Mouse (Mus musculus): Measurements from ENCODE around the gene Cacnb1. TPM values are rescaled to one million over a fixed set of nuclear protein-coding genes. Genes with fewer than 3 reads are reported as not detected.

Gene Cacnb1
- polyA plus RNA-seq, 1 experiment from 2014 or later = 6.1 TPM

DNA sequence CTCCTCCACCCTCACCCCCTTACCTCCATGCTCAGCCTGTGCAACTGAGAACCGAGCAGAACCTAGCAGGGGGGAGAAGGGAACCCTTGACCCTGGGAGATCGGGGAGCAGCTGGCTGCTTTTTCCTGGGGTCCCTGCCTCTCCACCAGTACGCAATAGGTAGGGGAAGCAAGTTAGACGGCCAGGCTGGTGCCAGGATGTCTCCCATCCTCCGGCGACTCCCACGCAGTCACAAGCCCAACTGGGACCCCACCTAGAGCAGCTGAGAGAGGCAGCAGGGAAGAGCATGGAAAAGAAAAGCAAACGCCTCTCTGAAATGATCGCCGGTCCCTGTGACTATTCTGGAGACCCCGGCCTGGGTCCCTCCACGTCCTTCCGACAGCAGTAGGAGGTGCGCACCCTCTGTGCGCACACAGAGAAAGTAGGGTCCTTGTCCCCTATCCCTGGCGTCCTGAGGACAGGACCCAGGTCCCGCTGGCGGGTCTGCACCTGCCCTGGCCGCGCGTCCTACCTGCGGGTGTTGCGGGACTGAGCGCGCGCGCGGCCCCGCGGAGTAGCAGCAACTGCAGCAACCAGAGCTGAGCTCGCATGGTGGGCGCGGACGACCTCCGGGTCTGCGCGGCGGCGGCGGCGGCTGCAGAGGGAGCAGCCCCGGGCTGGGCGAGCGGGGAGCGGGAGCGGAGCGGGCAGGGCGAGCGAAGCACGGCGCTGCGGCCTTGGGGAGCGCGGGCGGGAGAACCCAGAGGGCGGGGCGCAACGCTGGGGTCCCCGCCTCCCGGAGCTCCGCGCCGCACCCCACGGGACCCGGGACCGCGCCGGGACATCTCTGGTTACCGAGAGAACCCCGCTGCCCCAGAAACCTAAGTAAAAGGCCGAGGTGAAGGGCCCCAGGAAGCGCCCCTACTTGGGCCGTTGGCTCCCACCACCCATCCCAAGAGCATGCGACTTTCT lies 36.8 kb downstream of the Cacnb1 start, which contains the start of gene Plxdc1:
TSS of gene Plxdc1 (minus strand) at position 718 of the 951 bp plus-strand sequence.
- H3K4me2 ChIP-seq = peak within 1 kb of the TSS; percentile 95
- H3K9ac ChIP-seq = peak within 1 kb of the TSS; percentile 70
- peak within 1 kb of the TSS; percentile 90 for H3K4me3 ChIP-seq
- no peak within 1 kb of the TSS for H3K27ac ChIP-seq (ENCODE audit: poor library complexity, severe bottlenecking)
- no peaks in the 10 kb centered on the region for H3K36me3 ChIP-seq
- peaks cover 30% of the 10 kb centered on the region for H3K4me1 ChIP-seq (replicated peaks)
- ATAC-seq (ENCODE audit: insufficient number of reproducible peaks, low FRiP score) = no peak
- no peaks in the 10 kb centered on the region for H3K9me3 ChIP-seq (replicated peaks)
- 3% methylated on average over 72 of the region's 74 CpGs for WGBS
- peaks cover 54% of the 10 kb centered on the region for H3K27me3 ChIP-seq (replicated peaks)

DNA sequence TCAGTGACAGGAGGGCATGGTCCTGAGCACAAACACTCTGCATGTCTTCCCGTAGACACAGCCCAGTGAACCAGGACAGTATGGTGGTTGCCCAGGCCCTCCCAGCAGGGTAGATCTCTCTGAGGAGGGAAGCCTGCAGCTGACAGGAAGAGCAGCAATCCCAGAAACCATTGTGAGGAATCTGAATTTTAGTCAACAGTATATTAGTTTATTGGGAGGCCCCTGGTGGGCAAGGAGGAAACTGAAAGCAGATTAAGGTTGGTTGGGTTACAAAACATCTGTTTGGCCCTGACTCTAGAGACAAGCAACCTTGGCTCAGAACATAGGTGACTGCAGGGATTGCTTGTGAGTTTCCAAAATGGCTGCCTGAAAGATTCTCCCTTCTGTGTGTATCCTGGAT lies 38.9 kb downstream of the Cacnb1 start:
- 68% methylated on average over 1 of the region's 1 CpGs for WGBS
- H3K27me3 ChIP-seq (replicated peaks) = peaks cover 58% of the 10 kb centered on the region
- H3K4me3 ChIP-seq = no peak overlapping the region

DNA sequence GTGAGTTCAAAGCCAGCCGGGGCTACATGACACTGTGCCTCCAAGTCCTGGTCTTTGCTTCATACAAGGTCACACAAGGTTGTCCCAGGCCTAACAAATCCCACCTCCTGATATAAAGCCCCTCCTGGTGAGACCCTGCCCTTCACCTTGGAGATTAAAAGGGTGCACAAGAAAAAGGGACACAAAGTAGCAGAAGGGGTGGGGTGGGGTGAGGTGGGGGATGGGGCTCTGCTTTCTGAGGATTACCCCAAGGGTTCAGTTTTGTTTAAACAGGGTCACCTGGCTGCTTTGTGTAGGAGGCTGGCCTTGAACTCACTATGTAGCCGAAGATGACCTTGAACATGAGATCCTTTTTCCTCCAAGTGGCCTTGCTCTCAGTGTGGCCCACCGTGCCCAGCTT lies 39.3 kb downstream of the Cacnb1 start:
- no peak for ATAC-seq (ENCODE audit: insufficient number of reproducible peaks, low FRiP score)
- Histone ChIP-seq H3K36me3 (no peaks in the 10 kb centered on the region), H3K27ac (ENCODE audit: poor library complexity, severe bottlenecking) (no peak overlapping the region), H3K9me3 (replicated peaks) (no peaks in the 10 kb centered on the region), H3K4me2 (no peak overlapping the region), H3K27me3 (replicated peaks) (peaks cover 61% of the 10 kb centered on the region), H3K4me3 (no peak overlapping the region), H3K4me1 (replicated peaks) (peaks cover 15% of the 10 kb centered on the region), H3K9ac (no peak overlapping the region)
- WGBS = 95% methylated on average over 3 of the region's 3 CpGs

More for the DNA sequence above, 38.9 kb downstream of the Cacnb1 start:
- Histone ChIP-seq H3K4me1 (replicated peaks) (peaks cover 15% of the 10 kb centered on the region), H3K4me2 (no peak overlapping the region), H3K27ac (ENCODE audit: poor library complexity, severe bottlenecking) (no peak overlapping the region), H3K9ac (no peak overlapping the region), H3K36me3 (no peaks in the 10 kb centered on the region), H3K9me3 (replicated peaks) (no peaks in the 10 kb centered on the region)
- ATAC-seq (ENCODE audit: insufficient number of reproducible peaks, low FRiP score) = no peak

DNA sequence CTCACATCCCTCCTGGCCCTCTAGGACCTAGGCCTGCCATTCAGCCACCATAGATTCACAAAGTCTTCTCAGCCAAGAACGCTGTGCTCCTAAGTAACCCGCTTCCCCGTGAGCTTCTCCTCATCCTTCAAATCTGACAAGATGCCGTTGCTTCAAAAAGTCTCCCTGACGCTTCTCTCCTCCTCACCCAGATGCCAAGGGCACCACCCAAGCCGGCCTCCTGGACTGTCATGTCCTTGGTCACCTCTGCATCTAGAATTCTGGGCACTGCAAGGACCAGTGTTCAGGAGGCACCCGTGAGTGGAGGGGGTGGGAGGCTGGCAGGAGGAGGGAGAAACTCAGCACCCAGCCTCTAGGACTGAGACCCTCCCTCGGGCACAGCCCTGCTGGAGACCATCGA lies 40.1 kb downstream of the Cacnb1 start:
- peaks cover 64% of the 10 kb centered on the region for H3K27me3 ChIP-seq (replicated peaks)
- H3K36me3 ChIP-seq = no peaks in the 10 kb centered on the region
- no peak for ATAC-seq (ENCODE audit: insufficient number of reproducible peaks, low FRiP score)
- no peak overlapping the region for H3K4me3 ChIP-seq
- H3K4me1 ChIP-seq (replicated peaks) = peaks cover 15% of the 10 kb centered on the region
- H3K9ac ChIP-seq = no peak overlapping the region
- H3K9me3 ChIP-seq (replicated peaks) = no peaks in the 10 kb centered on the region
- no peak overlapping the region for H3K27ac ChIP-seq (ENCODE audit: poor library complexity, severe bottlenecking)
- H3K4me2 ChIP-seq = no peak overlapping the region
- WGBS = 89% methylated on average over 9 of the region's 9 CpGs

DNA sequence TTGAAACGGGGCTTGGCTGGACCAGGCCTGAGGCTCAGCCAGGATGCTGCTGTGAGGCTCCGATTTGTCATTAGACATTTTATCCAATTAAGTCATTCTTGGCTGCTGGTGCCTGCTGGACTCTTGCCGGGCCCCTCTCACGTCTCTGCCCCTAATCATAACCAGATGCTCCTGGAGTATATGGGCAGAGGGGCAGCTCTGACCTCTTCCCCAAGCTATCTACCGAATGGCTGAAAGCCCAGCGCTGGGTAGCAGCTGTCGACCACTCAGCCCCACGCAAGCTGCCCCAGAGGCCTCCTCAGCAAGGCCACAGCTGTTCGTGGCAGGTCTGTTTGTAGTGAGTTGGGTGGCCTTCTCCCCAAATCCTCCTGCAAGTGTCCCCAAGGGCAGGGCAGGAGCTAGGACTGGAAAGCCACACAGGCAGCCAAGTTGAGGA lies 42.3 kb downstream of the Cacnb1 start:
- Histone ChIP-seq H3K27ac (ENCODE audit: poor library complexity, severe bottlenecking) (no peak overlapping the region), H3K27me3 (replicated peaks) (peaks cover 51% of the 10 kb centered on the region), H3K9me3 (replicated peaks) (no peaks in the 10 kb centered on the region), H3K4me2 (no peak overlapping the region), H3K9ac (no peak overlapping the region), H3K4me3 (no peak overlapping the region), H3K36me3 (no peaks in the 10 kb centered on the region), H3K4me1 (replicated peaks) (no peaks in the 10 kb centered on the region)
- WGBS = 58% methylated on average over 9 of the region's 9 CpGs
- no peak for ATAC-seq (ENCODE audit: insufficient number of reproducible peaks, low FRiP score)

DNA sequence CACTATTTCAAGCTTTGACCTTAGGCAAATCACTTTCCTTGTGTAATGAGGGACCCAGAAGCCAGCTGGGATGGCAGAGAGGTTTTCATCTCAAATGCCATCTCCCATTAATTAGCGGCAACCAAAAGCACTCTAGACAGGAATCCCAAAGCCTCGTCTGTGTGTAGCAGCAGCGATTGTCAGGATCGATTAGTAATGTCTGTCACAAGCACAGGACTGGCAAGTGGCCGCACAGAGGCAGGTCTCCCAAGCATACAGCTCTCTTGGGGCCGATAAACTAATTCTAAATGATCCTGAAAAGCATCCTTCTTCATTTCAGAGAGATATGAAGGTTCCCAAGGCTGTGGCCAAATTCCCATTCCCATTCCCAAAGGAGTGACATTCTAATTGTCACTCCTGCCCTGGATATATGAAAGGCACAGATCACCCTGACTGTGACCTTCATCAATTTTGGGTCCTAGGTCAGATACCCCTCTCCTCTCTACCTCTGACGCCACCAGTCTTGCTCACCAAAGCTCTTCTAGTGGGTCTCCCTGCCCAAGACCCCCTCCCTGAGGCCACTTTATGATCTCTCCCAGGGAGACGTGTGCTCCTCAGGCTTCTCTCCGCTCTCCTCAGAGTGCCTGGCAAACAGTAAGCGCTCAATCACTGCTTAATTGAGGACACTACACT lies 42.9 kb downstream of the Cacnb1 start:
- no peak overlapping the region for H3K27ac ChIP-seq (ENCODE audit: poor library complexity, severe bottlenecking)
- no peaks in the 10 kb centered on the region for H3K36me3 ChIP-seq
- no peak overlapping the region for H3K4me3 ChIP-seq
- no peak for ATAC-seq (ENCODE audit: insufficient number of reproducible peaks, low FRiP score)
- no peaks in the 10 kb centered on the region for H3K9me3 ChIP-seq (replicated peaks)
- no peaks in the 10 kb centered on the region for H3K4me1 ChIP-seq (replicated peaks)
- no peak overlapping the region for H3K9ac ChIP-seq
- WGBS = 63% methylated on average over 10 of the region's 10 CpGs
- no peak overlapping the region for H3K4me2 ChIP-seq
- H3K27me3 ChIP-seq (replicated peaks) = peaks cover 45% of the 10 kb centered on the region

DNA sequence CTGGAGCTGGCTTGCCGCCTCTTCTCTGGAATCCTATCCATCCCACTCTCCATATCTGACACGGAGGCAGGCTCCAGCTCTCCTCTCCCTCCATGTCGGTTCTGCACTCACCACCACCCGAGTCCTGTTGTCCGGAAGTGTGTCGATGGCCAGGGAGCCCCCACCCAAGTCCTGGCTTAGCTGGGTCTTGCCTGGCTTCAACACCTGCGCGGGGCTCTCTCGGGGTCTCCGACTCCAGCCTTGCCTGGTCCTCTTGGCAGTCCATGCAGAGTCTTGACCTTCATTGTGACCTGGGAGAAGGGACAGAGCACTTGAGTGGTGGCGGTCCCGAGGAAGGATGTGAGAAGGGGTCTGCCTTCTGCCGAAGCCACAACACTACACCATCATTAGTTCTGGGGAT lies 44.4 kb downstream of the Cacnb1 start:
- H3K4me1 ChIP-seq (replicated peaks) = no peaks in the 10 kb centered on the region
- H3K27ac ChIP-seq (ENCODE audit: poor library complexity, severe bottlenecking) = no peak overlapping the region
- H3K4me2 ChIP-seq = no peak overlapping the region
- no peak overlapping the region for H3K9ac ChIP-seq
- 66% methylated on average over 13 of the region's 13 CpGs for WGBS
- H3K27me3 ChIP-seq (replicated peaks) = peaks cover 30% of the 10 kb centered on the region
- H3K4me3 ChIP-seq = no peak overlapping the region
- H3K36me3 ChIP-seq = no peaks in the 10 kb centered on the region
- ATAC-seq (ENCODE audit: insufficient number of reproducible peaks, low FRiP score) = no peak
- no peaks in the 10 kb centered on the region for H3K9me3 ChIP-seq (replicated peaks)

DNA sequence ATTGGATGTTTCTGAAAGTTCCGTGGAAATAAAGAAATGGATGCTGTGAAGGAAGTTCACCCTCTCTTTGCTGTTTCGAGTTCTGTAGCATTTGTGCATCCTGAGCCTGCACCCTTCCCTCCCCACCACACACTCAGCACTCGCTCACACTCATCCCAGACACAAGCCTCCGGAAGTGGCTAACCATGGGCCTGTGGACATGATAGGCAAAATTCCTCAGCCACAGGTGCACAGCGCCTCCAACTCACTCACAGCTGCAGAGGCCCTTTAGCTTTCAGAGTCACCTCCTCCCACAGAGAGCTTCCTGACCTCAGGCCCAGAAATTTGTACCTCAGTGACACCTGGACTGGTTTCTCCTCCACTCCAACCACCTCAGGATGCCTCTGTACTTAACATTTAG lies 45.0 kb downstream of the Cacnb1 start:
- H3K27ac ChIP-seq (ENCODE audit: poor library complexity, severe bottlenecking) = no peak overlapping the region
- ATAC-seq (ENCODE audit: insufficient number of reproducible peaks, low FRiP score) = no peak
- no peaks in the 10 kb centered on the region for H3K4me1 ChIP-seq (replicated peaks)
- H3K4me3 ChIP-seq = no peak overlapping the region
- H3K9me3 ChIP-seq (replicated peaks) = no peaks in the 10 kb centered on the region
- no peaks in the 10 kb centered on the region for H3K36me3 ChIP-seq
- H3K9ac ChIP-seq = no peak overlapping the region
- 66% methylated on average over 5 of the region's 5 CpGs for WGBS
- H3K4me2 ChIP-seq = no peak overlapping the region
- peaks cover 24% of the 10 kb centered on the region for H3K27me3 ChIP-seq (replicated peaks)

DNA sequence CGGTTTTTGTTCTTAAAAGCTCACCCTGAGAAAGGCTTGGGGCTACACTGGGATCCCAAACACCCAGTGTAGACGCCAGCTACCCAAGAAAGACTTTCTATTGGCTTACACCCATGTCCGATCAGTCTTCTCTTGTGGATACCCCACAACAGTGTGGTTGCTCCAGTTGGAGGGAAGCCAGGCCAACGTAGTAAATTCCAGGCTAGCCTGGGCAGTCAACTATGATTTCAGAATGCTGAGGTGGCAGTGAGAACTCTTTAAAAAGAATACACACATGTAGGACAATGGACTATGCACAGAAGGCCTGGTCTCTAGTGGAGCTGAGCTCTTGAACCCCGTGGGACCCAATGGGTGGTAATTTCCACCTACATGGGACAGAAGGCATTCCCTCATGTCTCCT lies 48.1 kb downstream of the Cacnb1 start:
- H3K4me3 ChIP-seq = no peak overlapping the region
- no peaks in the 10 kb centered on the region for H3K9me3 ChIP-seq (replicated peaks)
- no peak overlapping the region for H3K9ac ChIP-seq
- no peak for ATAC-seq (ENCODE audit: insufficient number of reproducible peaks, low FRiP score)
- H3K4me1 ChIP-seq (replicated peaks) = peaks cover 11% of the 10 kb centered on the region
- no peak overlapping the region for H3K4me2 ChIP-seq
- H3K27ac ChIP-seq (ENCODE audit: poor library complexity, severe bottlenecking) = no peak overlapping the region
- 85% methylated on average over 5 of the region's 5 CpGs for WGBS
- no peaks in the 10 kb centered on the region for H3K36me3 ChIP-seq
- H3K27me3 ChIP-seq (replicated peaks) = 0 out of 2 replicates have a peak, but pooled peaks cover 17% of the 10 kb centered on the region

DNA sequence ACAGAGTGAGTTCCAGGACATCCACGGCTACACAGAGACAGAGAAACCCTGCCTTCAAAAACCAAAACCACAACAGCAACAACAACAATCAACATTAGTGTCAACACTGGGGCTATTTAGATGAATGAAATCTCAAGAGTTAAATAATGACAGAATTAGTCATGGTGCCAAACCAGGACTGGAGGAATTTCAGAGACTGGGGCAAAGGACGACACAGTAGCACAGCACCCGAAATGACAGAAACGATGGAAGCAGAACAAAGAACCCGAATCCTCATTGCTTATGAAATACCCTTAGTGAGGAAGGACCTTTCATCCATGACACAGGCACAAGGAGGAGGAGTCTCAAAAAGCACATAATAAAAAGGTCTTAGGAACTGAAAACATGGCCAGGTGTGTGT lies 48.7 kb downstream of the Cacnb1 start:
- H3K4me1 ChIP-seq (replicated peaks) = peaks cover 11% of the 10 kb centered on the region
- H3K27me3 ChIP-seq (replicated peaks) = 0 out of 2 replicates have a peak, but pooled peaks cover 15% of the 10 kb centered on the region
- H3K4me2 ChIP-seq = no peak overlapping the region
- H3K9ac ChIP-seq = no peak overlapping the region
- no peak for ATAC-seq (ENCODE audit: insufficient number of reproducible peaks, low FRiP score)
- H3K36me3 ChIP-seq = no peaks in the 10 kb centered on the region
- H3K4me3 ChIP-seq = no peak overlapping the region
- no peaks in the 10 kb centered on the region for H3K9me3 ChIP-seq (replicated peaks)
- H3K27ac ChIP-seq (ENCODE audit: poor library complexity, severe bottlenecking) = no peak overlapping the region
- 85% methylated on average over 5 of the region's 5 CpGs for WGBS

DNA sequence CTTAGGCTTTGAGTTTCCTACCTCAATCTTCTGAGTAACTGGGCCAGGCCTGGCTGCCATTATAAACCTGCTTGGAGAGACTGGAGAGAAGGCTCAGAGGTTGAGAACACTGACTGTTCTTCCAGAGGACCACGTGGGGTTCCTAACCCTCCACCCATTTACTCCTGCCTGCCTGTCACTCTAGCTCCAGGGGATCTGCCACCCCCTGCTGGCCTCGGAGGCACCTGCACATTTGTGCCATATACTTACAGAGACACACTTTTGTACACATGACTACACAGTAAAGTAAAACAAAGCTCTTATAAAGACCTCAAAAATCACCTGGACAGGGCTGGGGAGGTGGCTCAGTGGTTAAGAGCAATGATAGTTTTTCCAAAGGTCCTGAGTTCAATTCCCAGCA lies 50.4 kb downstream of the Cacnb1 start:
- H3K4me1 ChIP-seq (replicated peaks) = peaks cover 11% of the 10 kb centered on the region
- H3K4me2 ChIP-seq = no peak overlapping the region
- H3K9me3 ChIP-seq (replicated peaks) = no peaks in the 10 kb centered on the region
- WGBS = 66% methylated on average over 2 of the region's 2 CpGs
- H3K27me3 ChIP-seq (replicated peaks) = peaks cover 18% of the 10 kb centered on the region; the same call in 1 of the 2 replicates
- H3K36me3 ChIP-seq = no peaks in the 10 kb centered on the region
- H3K27ac ChIP-seq (ENCODE audit: poor library complexity, severe bottlenecking) = no peak overlapping the region
- no peak overlapping the region for H3K4me3 ChIP-seq
- no peak overlapping the region for H3K9ac ChIP-seq
- ATAC-seq (ENCODE audit: insufficient number of reproducible peaks, low FRiP score) = no peak
